Mouse (Mus musculus): ENCODE results near the gene Trafd1. TPM values are rescaled to one million over a fixed set of nuclear protein-coding genes. Genes with fewer than 3 reads are reported as not detected.
"Not testable (repeated sequence)": the region's sequence is repeated elsewhere in the genome, so short reads cannot be mapped to it uniquely, and the experiment has no call there.

Gene Trafd1
- polyA plus RNA-seq, 1 experiment from 2014 or later = 124 TPM

DNA sequence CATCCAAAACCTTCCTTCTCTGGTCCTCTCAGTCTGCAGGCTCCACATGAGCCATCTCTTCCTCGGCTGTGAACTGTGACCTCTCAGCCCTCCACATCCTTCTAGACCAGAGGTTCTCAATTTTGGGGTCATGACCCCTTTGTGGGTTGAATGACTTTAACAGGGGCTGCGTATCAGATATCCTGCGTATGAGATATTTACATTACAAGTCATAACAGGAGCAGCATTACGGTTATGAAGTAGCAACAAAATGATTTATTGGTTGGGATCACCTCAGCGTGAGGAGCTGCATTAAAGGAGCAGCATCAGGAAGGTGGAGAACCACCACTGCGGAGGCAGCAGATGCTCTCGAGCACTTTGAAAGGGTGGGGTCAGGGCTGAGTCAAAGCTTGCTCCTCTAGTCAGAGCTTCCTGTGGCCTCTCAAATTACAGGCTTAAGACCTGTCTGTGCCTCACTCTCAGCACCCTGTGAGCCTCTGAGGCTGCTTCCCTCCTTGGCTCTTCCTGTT lies 44.4 kb downstream of the Trafd1 start:
- Histone ChIP-seq H3K4me2 (replicated peaks) (no peak overlapping the region), H3K27me3 (no peaks in the 10 kb centered on the region), H3K9ac (replicated peaks) (no peak overlapping the region), H3K36me3 (peaks cover 95% of the 10 kb centered on the region), H3K4me1 (no peaks in the 10 kb centered on the region), H3K9me3 (no peaks in the 10 kb centered on the region), H3K27ac (replicated peaks) (no peak overlapping the region), H3K4me3 (no peak overlapping the region)
- 65% methylated on average over 7 of the region's 7 CpGs for WGBS
- no peak for ATAC-seq (ENCODE audit: low FRiP score, low read depth)

DNA sequence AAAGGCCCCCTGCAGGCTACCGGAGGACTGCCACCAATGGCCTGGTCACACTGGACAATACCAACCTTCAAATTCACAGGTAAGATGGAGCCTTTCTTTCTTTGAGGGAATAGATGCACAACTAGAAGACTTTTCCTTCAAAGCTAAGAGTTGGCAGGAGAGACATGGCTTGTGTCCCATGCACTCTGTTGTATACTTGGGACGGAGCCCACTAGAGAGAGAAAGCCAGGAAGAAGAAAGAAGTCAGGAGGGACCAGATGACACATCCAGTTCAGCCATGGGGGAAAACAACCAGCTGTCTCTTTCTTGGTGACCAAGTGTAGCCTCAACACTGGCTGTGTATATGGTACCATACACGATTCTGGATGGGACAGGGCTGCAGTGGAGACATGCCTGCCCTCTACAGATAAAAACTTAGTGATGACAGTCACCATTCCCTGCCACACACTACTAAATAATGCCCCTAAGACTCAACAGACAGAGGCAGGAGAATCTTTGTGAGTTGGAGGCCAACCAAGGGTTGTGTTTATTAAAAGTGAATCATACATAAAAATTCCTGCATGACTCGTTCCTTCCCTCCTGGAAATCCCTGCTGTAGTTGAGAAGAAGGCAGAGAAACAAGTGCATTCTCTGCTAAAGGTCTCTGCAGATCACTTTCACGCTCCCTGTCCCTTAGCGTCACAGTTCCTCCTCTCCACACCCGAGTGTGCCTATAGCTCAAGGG lies 45.8 kb downstream of the Trafd1 start:
- Histone ChIP-seq H3K9me3 (no peaks in the 10 kb centered on the region), H3K27ac (replicated peaks) (no peak overlapping the region), H3K36me3 (peaks cover 95% of the 10 kb centered on the region), H3K4me2 (replicated peaks) (no peak overlapping the region), H3K4me1 (no peaks in the 10 kb centered on the region), H3K4me3 (no peak overlapping the region), H3K27me3 (no peaks in the 10 kb centered on the region), H3K9ac (replicated peaks) (no peak overlapping the region)
- WGBS = 90% methylated on average over 7 of the region's 7 CpGs
- ATAC-seq (ENCODE audit: low FRiP score, low read depth) = no peak

DNA sequence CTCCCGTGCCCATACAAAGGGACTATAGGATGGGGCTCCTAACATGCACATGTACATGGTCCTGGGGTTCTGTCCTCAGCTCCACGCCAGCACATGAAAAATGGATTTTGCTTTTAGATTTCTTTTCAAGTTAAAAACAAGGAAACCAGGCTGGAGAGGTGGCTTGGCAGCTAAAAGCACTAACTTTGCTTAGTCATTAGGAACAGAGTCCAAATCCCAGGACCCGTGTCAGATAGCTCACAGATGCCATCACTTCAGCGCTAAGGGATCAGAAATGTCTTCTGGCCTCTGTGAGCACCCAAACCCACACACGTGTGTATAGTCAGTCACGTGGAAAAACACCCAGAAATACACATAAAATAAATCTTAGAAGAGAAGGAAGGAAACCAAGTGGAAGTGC lies 48.7 kb downstream of the Trafd1 start:
- Histone ChIP-seq H3K27ac (replicated peaks) (no peak overlapping the region), H3K9me3 (no peaks in the 10 kb centered on the region), H3K36me3 (peaks cover 95% of the 10 kb centered on the region), H3K4me1 (no peaks in the 10 kb centered on the region), H3K4me2 (replicated peaks) (no peak overlapping the region), H3K4me3 (no peak overlapping the region), H3K9ac (replicated peaks) (no peak overlapping the region), H3K27me3 (no peaks in the 10 kb centered on the region)
- no peak for ATAC-seq (ENCODE audit: low FRiP score, low read depth)
- 93% methylated on average over 6 of the region's 6 CpGs for WGBS

DNA sequence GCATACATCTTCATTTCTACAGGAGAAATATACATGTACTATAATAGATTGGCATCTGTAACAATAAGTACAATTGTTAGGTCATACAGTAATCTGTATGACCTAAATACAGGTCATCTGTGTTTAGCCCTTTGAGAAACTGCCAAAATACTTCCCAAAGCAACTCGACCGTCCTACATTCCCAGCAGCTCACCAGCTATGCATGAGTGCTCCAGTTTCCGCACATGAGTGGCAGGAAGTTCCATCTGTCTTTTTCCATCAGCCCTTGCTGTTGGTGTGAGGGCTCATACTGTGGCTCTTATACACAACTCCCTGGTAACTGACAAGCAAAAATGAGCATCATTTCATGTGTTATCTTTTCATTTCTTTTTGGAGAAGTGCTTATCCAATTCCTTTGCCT lies 49.4 kb downstream of the Trafd1 start:
- no peak overlapping the region for H3K4me2 ChIP-seq (replicated peaks)
- no peak overlapping the region for H3K4me3 ChIP-seq
- H3K9ac ChIP-seq (replicated peaks) = no peak overlapping the region
- no peaks in the 10 kb centered on the region for H3K27me3 ChIP-seq
- no peak overlapping the region for H3K27ac ChIP-seq (replicated peaks)
- peaks cover 96% of the 10 kb centered on the region for H3K36me3 ChIP-seq
- WGBS = 85% methylated on average over 3 of the region's 3 CpGs
- no peak for ATAC-seq (ENCODE audit: low FRiP score, low read depth)
- no peaks in the 10 kb centered on the region for H3K9me3 ChIP-seq
- H3K4me1 ChIP-seq = no peaks in the 10 kb centered on the region

DNA sequence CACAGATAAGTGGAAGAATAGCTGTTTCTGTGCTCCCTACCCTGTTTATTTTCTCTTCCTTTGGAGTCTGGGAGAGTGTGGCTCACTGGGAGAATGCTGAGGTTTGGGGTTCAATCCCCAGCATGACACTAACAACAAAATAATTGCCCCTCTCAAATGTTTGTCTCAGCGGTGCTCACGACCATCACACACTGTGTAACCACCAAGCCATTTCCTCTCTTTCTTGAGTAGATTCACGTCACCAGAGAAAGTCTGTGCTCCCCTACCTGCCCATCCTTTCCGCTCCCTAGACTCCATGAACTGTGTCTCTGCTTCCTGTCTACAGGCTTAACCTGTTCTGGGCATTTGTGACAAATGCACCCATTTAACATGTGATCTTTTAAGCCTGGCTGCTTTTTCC lies 50.0 kb downstream of the Trafd1 start:
- H3K9me3 ChIP-seq = no peaks in the 10 kb centered on the region
- H3K4me1 ChIP-seq = no peaks in the 10 kb centered on the region
- 91% methylated on average over 4 of the region's 4 CpGs for WGBS
- ATAC-seq (ENCODE audit: low FRiP score, low read depth) = no peak
- H3K27ac ChIP-seq (replicated peaks) = no peak overlapping the region
- H3K36me3 ChIP-seq = peaks cover 96% of the 10 kb centered on the region
- H3K4me3 ChIP-seq = no peak overlapping the region
- H3K4me2 ChIP-seq (replicated peaks) = no peak overlapping the region
- no peak overlapping the region for H3K9ac ChIP-seq (replicated peaks)
- no peaks in the 10 kb centered on the region for H3K27me3 ChIP-seq

DNA sequence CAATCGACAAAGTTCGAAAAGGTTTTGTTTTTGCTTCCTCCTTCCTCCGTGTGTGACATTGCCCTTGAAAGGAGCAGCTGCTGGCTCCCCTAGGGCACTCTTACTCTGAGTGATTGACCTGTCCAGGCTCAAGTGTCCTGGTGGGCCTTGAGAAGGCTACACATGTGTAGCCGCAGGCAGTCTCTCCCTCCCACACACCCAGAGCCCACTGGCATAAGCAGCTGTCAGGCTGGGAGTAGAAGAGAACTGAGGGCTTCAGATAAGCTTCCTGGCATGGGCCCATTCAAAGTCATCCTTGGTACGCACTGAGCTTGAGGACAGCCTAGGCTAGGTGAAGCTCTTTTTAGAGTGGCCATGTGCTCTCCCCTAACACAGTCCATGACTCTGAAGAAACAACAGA lies 51.0 kb downstream of the Trafd1 start:
- Histone ChIP-seq H3K27ac (replicated peaks) (no peak overlapping the region), H3K36me3 (peaks cover 92% of the 10 kb centered on the region), H3K9me3 (no peaks in the 10 kb centered on the region), H3K4me2 (replicated peaks) (no peak overlapping the region), H3K9ac (replicated peaks) (no peak overlapping the region), H3K4me3 (no peak overlapping the region), H3K27me3 (no peaks in the 10 kb centered on the region), H3K4me1 (no peaks in the 10 kb centered on the region)
- WGBS = 90% methylated on average over 5 of the region's 5 CpGs
- ATAC-seq (ENCODE audit: low FRiP score, low read depth) = no peak

DNA sequence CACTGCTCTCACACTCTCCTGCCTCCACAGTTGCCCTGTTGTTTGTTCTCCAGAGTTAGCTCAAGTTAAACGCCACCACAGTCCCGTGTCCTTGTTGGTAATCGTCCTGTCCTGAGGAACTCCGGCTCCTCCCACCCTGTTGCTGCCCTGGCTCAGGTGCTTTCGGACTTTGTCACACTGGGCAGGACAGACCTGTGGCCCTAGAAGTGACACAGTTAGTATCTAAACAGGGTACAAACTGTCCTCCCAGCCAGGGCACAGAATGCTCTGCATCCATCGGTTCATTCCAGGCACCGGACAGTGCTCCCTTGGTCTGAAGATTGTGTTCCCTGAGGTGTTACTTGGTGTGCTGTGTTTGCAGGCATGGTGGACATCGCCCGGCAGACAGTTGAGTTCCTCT lies 51.5 kb downstream of the Trafd1 start:
- no peak overlapping the region for H3K4me3 ChIP-seq
- H3K4me1 ChIP-seq = no peaks in the 10 kb centered on the region
- 94% methylated on average over 9 of the region's 9 CpGs for WGBS
- H3K27ac ChIP-seq (replicated peaks) = no peak overlapping the region
- H3K27me3 ChIP-seq = no peaks in the 10 kb centered on the region
- ATAC-seq (ENCODE audit: low FRiP score, low read depth) = no peak
- no peak overlapping the region for H3K9ac ChIP-seq (replicated peaks)
- H3K36me3 ChIP-seq = peaks cover 92% of the 10 kb centered on the region
- no peak overlapping the region for H3K4me2 ChIP-seq (replicated peaks)
- H3K9me3 ChIP-seq = no peaks in the 10 kb centered on the region

DNA sequence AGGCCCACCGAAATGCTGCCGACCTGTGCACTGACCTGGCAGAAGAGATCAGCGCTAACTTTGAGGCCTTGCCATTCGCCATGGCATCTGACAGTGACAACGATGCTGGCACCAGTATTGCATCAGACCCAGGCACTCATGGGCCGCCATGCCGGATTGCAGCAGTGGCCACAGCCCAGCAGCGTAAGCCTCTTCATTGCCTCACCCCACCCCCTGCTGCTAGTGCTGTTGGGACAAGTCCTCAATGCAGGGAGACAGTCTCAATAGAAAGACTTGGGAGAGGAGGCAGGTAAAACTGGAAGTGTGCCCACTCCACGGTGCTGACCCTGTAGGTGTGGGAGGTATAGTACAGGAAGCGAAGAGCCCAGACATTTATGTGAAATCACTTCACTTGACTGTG lies 53.7 kb downstream of the Trafd1 start:
- peaks cover 83% of the 10 kb centered on the region for H3K36me3 ChIP-seq
- ATAC-seq (ENCODE audit: low FRiP score, low read depth) = no peak
- 94% methylated on average over 10 of the region's 10 CpGs for WGBS

DNA sequence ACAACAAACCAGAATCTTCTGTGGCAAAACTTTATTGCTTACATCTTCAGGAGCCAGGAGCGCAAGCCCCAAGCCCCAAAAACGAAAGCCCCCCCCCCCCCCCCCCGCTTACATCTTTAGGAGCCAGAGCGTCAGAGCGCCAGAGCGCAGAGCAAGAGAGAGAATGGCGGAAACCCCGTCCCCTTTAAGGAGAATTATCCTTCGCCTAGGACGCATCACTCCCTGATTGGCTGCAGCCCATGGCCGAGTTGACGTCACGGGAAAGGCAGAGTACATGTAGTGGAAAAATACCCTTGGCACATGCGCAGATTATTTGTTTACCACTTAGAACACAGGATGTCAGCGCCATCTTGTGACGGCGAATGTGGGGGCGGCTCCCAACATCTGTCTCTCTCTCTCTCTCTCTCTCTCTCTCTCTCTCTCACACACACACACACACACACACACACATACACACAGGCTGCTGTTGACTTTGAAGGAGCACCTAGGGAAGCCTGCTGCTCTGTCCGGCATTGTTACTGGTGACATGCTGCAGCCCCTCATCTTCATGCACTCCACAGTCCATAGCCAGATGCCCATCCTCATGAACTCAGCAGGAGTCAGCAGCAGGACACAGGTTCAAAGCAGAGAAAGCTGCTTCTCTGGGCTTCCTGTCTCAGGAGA lies 55.1 kb downstream of the Trafd1 start:
- not testable (repeated sequence) for H3K27me3 ChIP-seq; H3K4me1 ChIP-seq; H3K9me3 ChIP-seq; ATAC-seq (ENCODE audit: low FRiP score, low read depth); H3K9ac ChIP-seq (replicated peaks)
- H3K4me3 ChIP-seq = peak overlapping the region; percentile 15; the same call in 1 of the 2 replicates
- H3K36me3 ChIP-seq = peaks cover 85% of the 10 kb centered on the region
- peak overlapping the region; percentile 27 for H3K4me2 ChIP-seq (replicated peaks)
- WGBS = 59% methylated on average over 14 of the region's 19 CpGs
- H3K27ac ChIP-seq (replicated peaks) = peak overlapping the region; percentile 39; the same call in 1 of the 2 replicates

More for the DNA sequence above, 53.7 kb downstream of the Trafd1 start:
- Histone ChIP-seq H3K27ac (replicated peaks) (no peak overlapping the region), H3K4me3 (no peak overlapping the region), H3K4me1 (no peaks in the 10 kb centered on the region), H3K27me3 (no peaks in the 10 kb centered on the region), H3K9ac (replicated peaks) (no peak overlapping the region), H3K4me2 (replicated peaks) (no peak overlapping the region), H3K9me3 (no peaks in the 10 kb centered on the region)

DNA sequence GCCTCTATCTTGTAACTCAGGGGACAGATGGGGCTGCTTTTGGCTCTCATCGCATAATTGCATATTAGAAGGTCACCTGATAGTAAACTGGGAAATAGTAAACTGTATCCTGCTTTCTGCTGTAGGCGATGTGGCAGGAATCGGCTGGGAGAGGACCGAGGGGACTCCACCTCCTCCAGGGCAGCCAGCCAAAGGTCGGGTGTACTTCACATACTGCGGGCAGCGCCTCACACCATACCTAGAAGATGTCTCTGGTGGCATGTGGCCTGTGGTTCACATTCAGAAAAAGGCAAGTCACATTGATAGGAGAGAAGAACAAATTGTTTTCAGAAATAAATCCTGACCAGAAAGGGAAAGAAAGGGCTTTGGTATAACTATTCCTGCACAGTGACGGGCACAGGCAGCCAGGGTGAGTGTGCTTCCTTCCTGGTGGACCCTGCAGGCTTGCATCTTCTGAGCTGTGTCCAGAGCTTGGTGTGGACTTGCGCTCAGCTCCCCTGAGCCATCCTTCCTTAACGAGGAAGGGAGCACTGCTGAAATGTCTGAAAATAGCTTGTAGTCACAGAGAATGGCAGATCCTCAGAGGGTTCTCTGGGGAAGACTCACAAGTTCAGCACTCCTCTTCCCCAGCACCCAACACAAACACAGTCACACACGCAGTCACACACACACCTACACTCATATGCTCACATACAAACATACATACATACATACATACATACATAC lies 55.9 kb downstream of the Trafd1 start:
- no peak overlapping the region for H3K9ac ChIP-seq (replicated peaks)
- H3K27me3 ChIP-seq = no peaks in the 10 kb centered on the region
- no peaks in the 10 kb centered on the region for H3K4me1 ChIP-seq
- H3K9me3 ChIP-seq = no peaks in the 10 kb centered on the region
- no peak overlapping the region for H3K27ac ChIP-seq (replicated peaks)
- WGBS = 86% methylated on average over 11 of the region's 11 CpGs
- no peak for ATAC-seq (ENCODE audit: low FRiP score, low read depth)
- H3K4me2 ChIP-seq (replicated peaks) = peak overlapping the region; percentile 22
- peak overlapping the region; percentile 15; the same call in 1 of the 2 replicates for H3K4me3 ChIP-seq
- H3K36me3 ChIP-seq = peaks cover 84% of the 10 kb centered on the region

DNA sequence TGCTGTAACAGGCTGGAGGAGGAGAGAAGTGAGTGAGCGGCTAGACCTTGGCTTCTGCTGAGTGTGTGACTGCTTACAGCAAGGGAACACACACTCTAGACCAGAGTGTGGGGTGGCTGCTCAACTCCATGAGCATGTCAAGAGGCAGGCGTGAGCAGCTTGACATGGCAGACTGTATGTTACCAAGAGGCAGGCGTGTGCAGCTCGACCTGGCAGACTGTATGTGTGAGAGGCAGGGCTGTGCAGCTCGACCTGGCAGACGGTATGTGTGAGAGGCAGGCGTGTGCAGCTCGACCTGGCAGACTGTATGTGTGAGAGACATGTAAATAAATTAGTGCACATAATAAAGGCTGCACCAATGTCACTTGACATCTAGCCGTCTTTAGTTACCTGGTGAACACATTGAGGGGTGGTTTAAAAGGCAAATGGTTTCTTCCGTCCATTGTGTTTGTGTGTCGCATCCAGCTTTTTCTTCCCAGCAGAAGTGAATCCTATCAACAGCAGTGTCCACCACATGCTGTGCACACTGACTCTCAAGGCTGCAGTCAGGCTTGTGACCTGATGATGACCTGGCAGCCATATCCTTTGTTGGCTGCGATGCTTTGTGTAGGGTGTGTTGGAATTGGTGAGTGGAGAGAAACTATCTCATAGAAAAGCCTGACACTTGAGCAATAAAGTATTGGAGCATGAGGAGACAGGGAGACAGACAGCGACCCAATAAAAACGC lies 59.2 kb downstream of the Trafd1 start:
- no peaks in the 10 kb centered on the region for H3K27me3 ChIP-seq
- H3K4me2 ChIP-seq (replicated peaks) = no peak overlapping the region
- no peaks in the 10 kb centered on the region for H3K9me3 ChIP-seq
- no peak for ATAC-seq (ENCODE audit: low FRiP score, low read depth)
- no peak overlapping the region for H3K4me3 ChIP-seq
- 91% methylated on average over 14 of the region's 14 CpGs for WGBS
- H3K4me1 ChIP-seq = no peaks in the 10 kb centered on the region
- H3K9ac ChIP-seq (replicated peaks) = no peak overlapping the region
- H3K36me3 ChIP-seq = peaks cover 84% of the 10 kb centered on the region
- H3K27ac ChIP-seq (replicated peaks) = no peak overlapping the region

Measured in midbrain, embryonic 12.5 days (tissue).